Mouse (Mus musculus): ENCODE measurements around the gene Cyp26c1. TPM values are rescaled to one million over a fixed set of nuclear protein-coding genes. Genes with fewer than 3 reads are reported as not detected.

Cyp26c1 gene
- not detected for total RNA-seq (2021)

DNA sequence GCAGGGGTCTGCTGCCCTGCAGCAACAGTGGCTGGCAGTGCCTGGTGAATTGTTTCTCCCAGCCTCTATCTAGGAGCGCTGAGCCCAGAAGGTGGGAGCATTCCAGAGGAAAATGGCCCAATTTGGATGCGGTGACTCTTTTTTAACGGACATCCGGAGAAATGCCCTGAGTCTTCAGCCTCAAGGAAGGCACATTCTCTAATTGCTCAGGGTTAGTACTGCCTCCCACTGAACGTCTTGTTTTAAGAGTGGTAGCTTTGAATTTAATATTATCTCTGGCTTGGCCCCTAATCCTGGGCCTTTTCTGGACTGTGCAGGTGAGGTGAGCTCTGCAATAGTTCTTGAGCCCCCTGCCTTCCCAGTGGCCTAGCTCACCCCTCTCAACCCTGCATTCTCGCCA is at the start of gene Cyp26c1:
TSS of gene Cyp26c1 (plus strand) at position 301 of the 400 bp plus-strand sequence.
- intact Hi-C loops (cut with DNase I) = no loop called here
- DNase-seq = no peak

GRCm38 (mm10) chr19:37647994-37648393 is 37.4 kb upstream of the Cyp26c1 start:
- intact Hi-C loops (cut with DNase I) = no loop called here
- peak in 1 of 2 experiments; percentile 2 for DNase-seq

- intact Hi-C loops (cut with DNase I) = no loop called here
Measured at GRCm38 (mm10) chr19:37650526-37650925, 34.9 kb upstream of the Cyp26c1 start.

DNA sequence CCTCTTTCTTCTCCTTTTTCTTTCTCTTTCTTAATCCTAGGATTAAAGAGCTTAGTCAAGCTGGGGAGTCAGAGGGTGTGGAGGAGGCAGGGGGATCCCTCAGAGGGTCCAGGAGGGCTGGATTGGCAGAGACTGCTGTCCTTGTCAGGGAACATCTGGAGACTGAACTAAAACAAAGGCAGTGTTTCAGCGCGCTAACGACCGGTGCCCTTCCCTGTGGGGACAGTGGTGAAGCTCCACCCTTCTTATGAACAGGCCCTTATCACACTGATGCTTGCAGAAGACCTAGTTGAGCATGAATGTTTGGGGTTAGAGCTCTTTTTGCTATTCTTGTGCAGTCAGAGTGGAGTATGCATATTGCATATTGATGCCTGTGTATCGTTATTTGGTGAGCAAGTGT is 31.4 kb upstream of the Cyp26c1 start:
- intact Hi-C loops (cut with DNase I) = no loop called here
- DNase-seq = no peak

More at GRCm38 (mm10) chr19:37650526-37650925, 34.9 kb upstream of the Cyp26c1 start:
- no peak for DNase-seq

- intact Hi-C loops (cut with DNase I) = no loop called here
- no peak for DNase-seq
Measured at GRCm38 (mm10) chr19:37656441-37656840, 28.9 kb upstream of the Cyp26c1 start.

GRCm38 (mm10) chr19:37665256-37665655 is 20.1 kb upstream of the Cyp26c1 start:
- DNase-seq = no peak
- intact Hi-C loops (cut with DNase I) = no loop called here

- no peak for DNase-seq
- intact Hi-C loops (cut with DNase I) = no loop called here
Measured at GRCm38 (mm10) chr19:37667855-37668594, 17.4 kb upstream of the Cyp26c1 start.

DNA sequence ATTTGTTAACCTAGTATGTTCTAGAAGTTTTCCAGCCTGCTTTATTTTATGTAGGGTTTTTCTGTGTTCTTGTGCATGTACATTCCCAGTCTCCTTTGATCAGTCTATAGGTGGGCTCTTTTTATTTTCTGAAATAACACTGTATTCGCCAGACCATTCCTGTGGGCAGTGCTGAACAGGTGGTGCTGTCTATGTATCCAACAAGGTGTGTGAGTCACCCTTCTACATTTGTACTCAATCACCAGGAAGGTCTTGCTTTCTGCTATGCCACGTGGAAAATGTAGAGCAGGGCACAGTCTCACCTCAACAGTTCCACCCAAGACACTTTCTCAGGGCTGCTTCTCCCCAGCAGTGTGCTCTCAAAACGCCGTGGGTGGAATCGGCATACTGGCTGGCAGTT is 16.7 kb upstream of the Cyp26c1 start:
- intact Hi-C loops (cut with DNase I) = no loop called here
- no peak for DNase-seq

- intact Hi-C loops (cut with DNase I) = no loop called here
- no peak for DNase-seq
Measured at GRCm38 (mm10) chr19:37669486-37669885, 15.9 kb upstream of the Cyp26c1 start.

GRCm38 (mm10) chr19:37673393-37673792 is 12.0 kb upstream of the Cyp26c1 start:
- intact Hi-C loops (cut with DNase I) = no loop called here
- DNase-seq = no peak

- intact Hi-C loops (cut with DNase I) = no loop called here
- no peak for DNase-seq
Measured at GRCm38 (mm10) chr19:37686347-37686746, 966 bp downstream of the Cyp26c1 start.

DNA sequence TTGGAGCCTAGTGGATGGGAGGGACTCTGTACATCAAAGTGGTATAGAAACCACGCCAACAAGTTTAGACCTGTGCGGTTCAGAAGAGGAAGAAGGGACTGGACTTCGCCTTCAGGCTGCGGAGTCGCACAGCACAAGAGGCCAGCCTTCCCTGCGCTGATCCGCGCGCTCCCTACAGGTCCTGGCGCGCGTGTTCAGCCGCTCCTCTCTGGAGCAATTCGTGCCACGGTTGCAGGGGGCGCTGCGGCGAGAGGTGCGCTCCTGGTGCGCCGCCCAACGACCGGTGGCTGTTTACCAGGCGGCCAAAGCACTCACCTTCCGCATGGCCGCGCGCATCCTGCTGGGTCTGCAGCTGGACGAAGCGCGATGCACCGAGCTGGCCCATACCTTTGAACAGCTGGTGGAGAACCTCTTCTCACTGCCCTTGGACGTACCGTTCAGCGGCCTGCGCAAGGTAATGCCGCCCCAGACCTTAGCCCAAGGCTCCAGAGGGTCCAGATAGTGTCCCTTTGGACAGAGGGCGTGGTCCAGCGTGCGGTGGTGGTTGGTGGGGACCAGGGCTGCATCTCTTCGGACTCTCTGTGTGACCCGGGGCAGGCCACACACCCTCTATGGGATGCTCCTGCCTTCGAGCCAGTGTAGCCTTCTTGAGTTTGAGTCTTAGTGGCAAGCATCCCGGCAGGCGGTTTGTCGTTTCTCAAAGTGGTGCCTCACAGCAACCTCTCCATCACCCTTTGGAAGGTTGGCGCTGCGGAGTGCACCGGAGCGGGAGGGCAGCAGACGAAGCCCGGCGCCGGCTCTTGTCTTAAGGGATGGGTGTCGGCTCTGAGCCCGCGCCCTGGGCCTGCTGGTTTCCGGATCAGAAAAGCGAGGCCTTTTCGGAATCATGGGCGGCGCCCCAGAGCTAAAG is 1.8 kb downstream of the Cyp26c1 start:
- no peak for DNase-seq
- intact Hi-C loops (cut with DNase I) = no loop called here

- intact Hi-C loops (cut with DNase I) = no loop called here
Measured at GRCm38 (mm10) chr19:37689478-37689877, 4.1 kb downstream of the Cyp26c1 start.

GRCm38 (mm10) chr19:37690716-37691115 is 5.3 kb downstream of the Cyp26c1 start:
- intact Hi-C loops (cut with DNase I) = no loop called here

More at GRCm38 (mm10) chr19:37689478-37689877, 4.1 kb downstream of the Cyp26c1 start:
- no peak for DNase-seq

DNA sequence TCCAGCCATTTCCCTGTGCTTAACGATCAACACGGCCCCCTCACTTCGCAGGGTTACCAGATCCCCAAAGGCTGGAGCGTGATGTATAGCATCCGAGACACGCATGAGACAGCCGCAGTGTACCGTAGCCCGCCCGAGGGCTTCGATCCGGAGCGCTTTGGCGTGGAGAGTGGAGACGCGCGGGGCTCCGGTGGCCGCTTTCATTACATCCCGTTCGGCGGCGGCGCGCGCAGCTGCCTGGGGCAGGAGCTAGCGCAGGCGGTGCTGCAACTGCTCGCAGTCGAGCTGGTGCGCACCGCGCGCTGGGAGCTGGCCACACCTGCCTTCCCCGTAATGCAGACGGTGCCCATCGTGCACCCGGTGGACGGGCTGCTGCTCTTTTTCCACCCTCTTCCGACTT is 7.5 kb downstream of the Cyp26c1 start:
- DNase-seq = peak in 1 of 2 experiments; percentile 39
- intact Hi-C loops (cut with DNase I) = no loop called here

More at GRCm38 (mm10) chr19:37690716-37691115, 5.3 kb downstream of the Cyp26c1 start:
- no peak for DNase-seq

GRCm38 (mm10) chr19:37695146-37695545 is 9.8 kb downstream of the Cyp26c1 start:
- intact Hi-C loops (cut with DNase I) = no loop called here
- no peak for DNase-seq

GRCm38 (mm10) chr19:37695762-37696602 is 10.6 kb downstream of the Cyp26c1 start:
- DNase-seq = no peak
- intact Hi-C loops (cut with DNase I) = no loop called here

DNA sequence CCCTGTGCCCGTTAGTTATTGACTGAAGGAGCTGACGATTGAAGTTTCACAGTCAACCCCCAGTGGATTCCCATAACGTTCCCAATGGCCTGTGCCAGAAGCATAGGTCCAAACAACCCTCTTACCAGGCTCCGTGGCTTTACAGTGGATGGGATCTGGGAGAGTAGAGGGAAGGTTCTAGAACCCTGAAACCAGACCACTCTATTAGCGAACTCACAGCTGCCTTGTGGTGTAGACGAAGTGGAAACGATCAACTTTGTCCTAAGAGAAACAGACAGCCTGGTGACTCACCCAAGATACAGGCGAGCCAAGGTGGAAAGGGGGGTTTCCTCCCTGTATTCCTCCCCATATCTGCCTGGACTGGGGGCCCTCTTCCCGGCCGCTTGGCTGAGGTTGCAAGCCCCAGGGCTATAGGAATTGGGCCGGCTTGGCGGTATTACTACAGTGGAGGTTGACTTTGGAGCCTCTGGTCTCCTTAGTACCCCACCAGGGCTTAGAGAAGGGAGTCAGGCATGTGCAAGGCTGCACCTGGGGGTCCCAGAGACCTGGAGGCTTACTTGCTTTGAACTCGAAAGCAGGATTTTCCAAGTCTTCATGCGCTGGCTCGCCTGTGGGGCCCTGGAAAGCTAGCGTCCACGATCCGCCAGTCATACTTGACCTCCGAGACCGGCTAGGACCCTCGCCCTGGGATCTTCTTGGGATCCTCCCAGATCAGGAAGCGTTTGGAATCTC is 11.4 kb downstream of the Cyp26c1 start:
- no peak for DNase-seq
- intact Hi-C loops (cut with DNase I) = no loop called here

GRCm38 (mm10) chr19:37697335-37697636 is 11.9 kb downstream of the Cyp26c1 start:
- no peak for DNase-seq
- intact Hi-C loops (cut with DNase I) = no loop called here

GRCm38 (mm10) chr19:37697651-37698272 is 12.4 kb downstream of the Cyp26c1 start, which contains the start of gene Cyp26a1:
TSS of gene Cyp26a1 (plus strand) at chr19:37697798.
- intact Hi-C loops (cut with DNase I) = no loop called here
- no peak for DNase-seq

All from heart, postnatal 10 days (tissue).